Mouse (Mus musculus) embryonic facial prominence, embryonic 15.5 days (tissue): Measurements from ENCODE around the gene Zcchc12. TPM values are rescaled to one million over a fixed set of nuclear protein-coding genes. Genes with fewer than 3 reads are reported as not detected.

ENCODE experiments used
- ATAC-seq: fragments of 200-750 bp; cut with Nextera tagmentation; 2 replicates; pipeline ENCODE4 v1.8.0; 2017; ENCODE audit warnings: low read depth, moderate TSS enrichment; ENCODE audit not compliant: insufficient number of reproducible peaks, low FRiP score, low TSS enrichment
- H3K27ac ChIP-seq: fragments of 300-500 bp; sonication (generic); replicated peaks from 2 replicates; pipeline ENCODE4 v1.5.1; 2015; ENCODE audit warnings: mild to moderate bottlenecking, inconsistent platforms
- H3K27me3 ChIP-seq: fragments of 300-500 bp; sonication (generic); 2 replicates; pipeline ENCODE4 v1.6.1; 2015; ENCODE audit warnings: inconsistent platforms
- H3K36me3 ChIP-seq: fragments of 300-500 bp; sonication (generic); 2 replicates; pipeline ENCODE4 v1.6.1; 2015; ENCODE audit warnings: mild to moderate bottlenecking, inconsistent platforms
- H3K4me1 ChIP-seq: fragments of 300-500 bp; sonication (generic); 2 replicates; pipeline ENCODE4 v1.6.1; 2015; ENCODE audit warnings: inconsistent platforms
- H3K4me2 ChIP-seq: fragments of 300-500 bp; sonication (generic); replicated peaks from 2 replicates; pipeline ENCODE4 v1.6.1; 2015; ENCODE audit warnings: mild to moderate bottlenecking, inconsistent platforms
- H3K4me3 ChIP-seq: fragments of 300-500 bp; sonication (generic); replicated peaks from 2 replicates; pipeline ENCODE4 v1.5.1; 2015; ENCODE audit warnings: mild to moderate bottlenecking, inconsistent platforms
- H3K9ac ChIP-seq: fragments of 300-500 bp; sonication (generic); 2 replicates; pipeline ENCODE4 v1.6.1; 2015; ENCODE audit warnings: inconsistent platforms
- H3K9me3 ChIP-seq: fragments of 300-500 bp; sonication (generic); replicated peaks from 2 replicates; pipeline ENCODE4 v1.6.1; 2016; ENCODE audit warnings: inconsistent platforms
- WGBS: fragments of 180-500 bp; shearing (Covaris S2); methylation state at CpG from one replicate; pipeline ENCODE4 v1.1.7; 2015; 5-methylcytosine and 5-hydroxymethylcytosine counted together
- polyA plus RNA-seq: library from polyadenylated mRNA; unstranded; fragments of >200 nt; fragmentation: Nextera tagmentation; extraction: Ambion mirVana; gene quantifications from 2 replicates; pipeline ENCODE4 v1.2.1, GENCODE M21; 2015

Gene Zcchc12
- polyA plus RNA-seq, 1 experiment from 2014 or later, result 6.9 TPM

DNA sequence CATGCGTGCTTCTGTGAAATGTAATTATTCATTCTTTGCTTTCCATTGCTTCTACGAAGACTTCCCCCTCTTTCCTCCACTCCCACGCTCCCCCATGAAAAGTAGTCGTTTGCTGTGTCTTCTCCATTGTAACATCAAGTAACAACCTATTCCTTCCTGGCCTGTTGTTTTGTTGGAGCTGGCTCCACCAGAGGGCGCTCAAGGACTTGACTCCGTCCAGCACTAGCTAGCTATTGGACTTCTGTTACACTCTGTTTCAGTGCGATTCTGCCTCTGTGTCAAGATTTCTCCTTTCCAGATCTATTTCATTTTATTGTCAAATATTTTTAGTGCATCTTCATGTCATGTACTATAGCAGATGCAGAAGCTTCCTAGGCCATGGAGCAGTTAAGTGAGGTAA, 30.1 kb downstream of the Zcchc12 start:
- Histone ChIP-seq H3K4me2 (no peak overlapping the region), H3K9me3 (no peaks in the 10 kb centered on the region), H3K27me3 (no peaks in the 10 kb centered on the region), H3K4me3 (no peak overlapping the region), H3K36me3 (no peaks in the 10 kb centered on the region), H3K27ac (no peak overlapping the region), H3K9ac (no peak overlapping the region), H3K4me1 (no peaks in the 10 kb centered on the region)
- WGBS, result 13% methylated on average over 7 of the region's 7 CpGs
- no peak for ATAC-seq

DNA sequence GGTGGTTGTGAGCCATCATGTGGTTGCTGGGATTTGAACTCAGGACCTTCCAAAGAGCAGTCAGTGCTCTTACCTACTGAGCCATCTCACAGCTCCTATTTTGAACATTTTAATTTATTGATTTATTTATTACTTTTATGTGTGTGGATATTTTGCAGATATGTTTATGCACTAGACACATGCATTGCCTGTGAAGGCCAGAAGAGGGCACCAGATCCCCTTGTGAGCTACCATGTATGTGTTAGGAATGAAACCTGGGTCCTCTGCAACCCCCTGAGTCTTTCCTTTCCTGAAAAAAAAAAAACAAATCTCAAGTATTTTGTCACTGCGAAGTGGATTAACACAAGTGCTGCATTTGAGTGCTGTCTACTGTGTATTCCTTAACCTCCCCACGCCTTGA, 30.9 kb downstream of the Zcchc12 start:
- 37% methylated on average over 2 of the region's 2 CpGs for WGBS
- H3K9ac ChIP-seq, result no peak overlapping the region
- no peak for ATAC-seq
- no peaks in the 10 kb centered on the region for H3K27me3 ChIP-seq
- no peak overlapping the region for H3K27ac ChIP-seq
- no peak overlapping the region for H3K4me2 ChIP-seq
- no peak overlapping the region for H3K4me3 ChIP-seq
- H3K9me3 ChIP-seq, result no peaks in the 10 kb centered on the region
- no peaks in the 10 kb centered on the region for H3K4me1 ChIP-seq
- no peaks in the 10 kb centered on the region for H3K36me3 ChIP-seq

DNA sequence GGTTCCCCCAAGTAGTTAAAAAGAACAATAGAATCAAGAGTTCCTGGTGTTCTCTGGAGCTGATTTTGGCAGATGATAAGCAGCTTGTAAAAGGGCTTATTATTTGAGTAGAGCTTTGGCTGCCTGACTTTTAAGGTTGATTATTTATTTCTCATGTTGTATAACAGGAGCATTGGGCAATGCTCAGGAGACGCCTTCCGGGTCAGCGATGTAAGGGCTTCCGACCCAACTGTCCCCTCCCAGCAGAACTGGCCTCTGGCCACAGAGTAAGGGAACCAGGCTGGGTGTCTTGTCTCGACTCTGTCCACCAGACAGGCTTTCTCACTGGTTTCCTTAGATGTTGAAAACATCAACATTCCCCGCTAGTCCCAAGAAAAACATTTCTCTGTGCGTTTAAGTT, 33.2 kb downstream of the Zcchc12 start:
- no peak overlapping the region for H3K9ac ChIP-seq
- no peak overlapping the region for H3K27ac ChIP-seq
- H3K4me1 ChIP-seq, result no peaks in the 10 kb centered on the region
- no peaks in the 10 kb centered on the region for H3K27me3 ChIP-seq
- no peaks in the 10 kb centered on the region for H3K9me3 ChIP-seq
- H3K4me2 ChIP-seq, result no peak overlapping the region
- no peak for ATAC-seq
- H3K36me3 ChIP-seq, result no peaks in the 10 kb centered on the region
- H3K4me3 ChIP-seq, result no peak overlapping the region
- 57% methylated on average over 7 of the region's 7 CpGs for WGBS

DNA sequence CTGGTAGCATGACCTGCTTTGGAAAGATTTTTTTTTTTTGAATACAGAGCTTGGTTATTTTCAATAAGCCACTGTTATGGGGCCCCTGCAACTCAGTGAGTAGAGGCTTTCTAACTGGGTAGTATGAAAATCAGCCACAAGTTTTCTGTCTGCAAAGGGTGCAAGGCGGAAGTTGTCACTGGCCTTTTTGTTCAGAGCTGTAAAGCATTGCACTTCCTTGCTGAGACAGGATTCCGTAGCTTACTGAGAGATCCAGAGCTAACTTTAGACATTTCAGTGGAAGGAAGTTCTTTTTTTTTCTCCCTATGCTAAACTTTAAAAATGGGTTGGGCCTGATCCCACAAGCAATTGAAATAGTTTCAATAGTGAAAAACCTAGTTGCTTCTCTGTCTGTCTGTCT, 33.6 kb downstream of the Zcchc12 start:
- no peak overlapping the region for H3K27ac ChIP-seq
- ATAC-seq, result no peak
- no peaks in the 10 kb centered on the region for H3K27me3 ChIP-seq
- H3K9me3 ChIP-seq, result no peaks in the 10 kb centered on the region
- 60% methylated on average over 2 of the region's 2 CpGs for WGBS
- no peaks in the 10 kb centered on the region for H3K36me3 ChIP-seq
- H3K4me1 ChIP-seq, result no peaks in the 10 kb centered on the region
- H3K4me3 ChIP-seq, result no peak overlapping the region
- no peak overlapping the region for H3K9ac ChIP-seq
- no peak overlapping the region for H3K4me2 ChIP-seq

DNA sequence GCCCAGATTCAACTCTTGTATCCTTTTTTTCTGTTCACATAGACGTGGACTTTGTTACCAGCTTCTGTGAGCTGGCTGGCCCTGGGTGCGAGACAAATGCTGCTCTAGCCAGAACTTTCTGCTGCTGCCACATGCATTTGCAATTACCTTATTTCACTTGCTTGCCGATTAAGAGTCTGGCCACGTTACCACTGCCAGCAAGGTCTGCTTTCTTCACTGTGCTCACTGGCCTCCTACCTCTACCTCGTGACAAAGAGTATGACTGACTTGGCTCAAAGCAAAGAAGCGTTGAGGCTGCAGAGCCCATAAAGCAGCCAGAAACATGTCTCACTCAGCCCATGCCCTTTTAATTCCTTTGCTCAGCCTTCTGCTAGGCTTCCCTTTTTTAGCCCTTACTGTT, 39.9 kb downstream of the Zcchc12 start:
- Histone ChIP-seq H3K27me3 (no peaks in the 10 kb centered on the region), H3K4me2 (no peak overlapping the region), H3K9me3 (no peaks in the 10 kb centered on the region), H3K9ac (no peak overlapping the region), H3K36me3 (no peaks in the 10 kb centered on the region), H3K4me1 (no peaks in the 10 kb centered on the region), H3K27ac (no peak overlapping the region), H3K4me3 (no peak overlapping the region)
- ATAC-seq, result no peak
- 71% methylated on average over 6 of the region's 6 CpGs for WGBS

Other genes starting within 250 kb of the Zcchc12 start
- 22.0 and 24.3 TPM in 2 replicates for gene Il13ra1, start 83.8 kb upstream of the Zcchc12 start, polyA plus RNA-seq
- gene Lonrf3, start 132.4 kb downstream of the Zcchc12 start, polyA plus RNA-seq, result 0.71 and 0.72 TPM in 2 replicates
- gene Gm6268, start 205.4 kb downstream of the Zcchc12 start, polyA plus RNA-seq, result not detected in 2 replicates